Mouse (Mus musculus) neutrophil, adult 59 days (primary cell): ENCODE measurements around the gene Prkar2a. TPM values are rescaled to one million over a fixed set of nuclear protein-coding genes. Genes with fewer than 3 reads are reported as not detected.

Experiments used
- total RNA-seq, 2 experiments: library from RNA; stranded (reverse); gene quantifications; 1 replicate in 1 of 2; 2 replicates in 1 of 2; pipeline ENCODE4 v1.2.4; 2023

The Prkar2a gene
- total RNA-seq = 10 to 100 TPM; 12.7 to 16.7 TPM

GRCm38 (mm10) chr9:108689106-108689505, at the start of gene Prkar2a:
TSS of gene Prkar2a (plus strand) at chr9:108689314.

GRCm38 (mm10) chr9:108648611-108649560, 40.2 kb upstream of the Prkar2a start, which contains the start of gene Arih2:
TSS of gene Arih2 (minus strand) at chr9:108649386.

GRCm38 (mm10) chr9:108661677-108662612, 27.2 kb upstream of the Prkar2a start, which contains the start of gene Slc25a20:
TSS of gene Slc25a20 (plus strand) at chr9:108662088.

GRCm38 (mm10) chr9:108783548-108784463, 94.7 kb downstream of the Prkar2a start, which contains the start of gene Ip6k2:
TSS of gene Ip6k2 (plus strand) at chr9:108783796.

Other genes with a start within 250 kb of the Prkar2a start
- 10 to 100 TPM; 13.1 to 17.5 TPM for gene Ccdc71, start 228.8 kb upstream of the Prkar2a start, total RNA-seq
- gene Klhdc8b, start 227.7 kb upstream of the Prkar2a start, total RNA-seq = 1 to 10 TPM in 1 of 2 experiments, under 1 TPM in 1; 0.87 to 2.2 TPM
- 1 to 10 TPM in 1 of 2 experiments, under 1 TPM in 1; 0.29 to 1.7 TPM for gene Lamb2, start 209.6 kb upstream of the Prkar2a start, total RNA-seq
- gene Usp19, start 198.7 kb upstream of the Prkar2a start, total RNA-seq = 100 to 1,000 TPM; 192 to 195 TPM
- 100 to 1,000 TPM; 128 to 134 TPM for gene Qars, start 181.6 kb upstream of the Prkar2a start, total RNA-seq
- 10 to 100 TPM; 92.7 to 95.2 TPM for gene Qrich1, start 172.5 kb upstream of the Prkar2a start, total RNA-seq
- gene Impdh2, start 129.0 kb upstream of the Prkar2a start, total RNA-seq = 10 to 100 TPM; 80.5 to 82.7 TPM
- 10 to 100 TPM; 16.4 to 23.6 TPM for gene Ndufaf3, start 121.9 kb upstream of the Prkar2a start, total RNA-seq
- 10 to 100 TPM; 22.1 to 24.5 TPM for gene Dalrd3, start 119.4 kb upstream of the Prkar2a start, total RNA-seq
- gene Wdr6, start 110.6 kb upstream of the Prkar2a start, total RNA-seq = 1 to 10 TPM; 5.1 to 5.3 TPM
- under 1 TPM; 0.31 to 0.73 TPM for gene P4htm, start 91.6 kb upstream of the Prkar2a start, total RNA-seq
- gene Arih2, start 39.9 kb upstream of the Prkar2a start, total RNA-seq = 100 to 1,000 TPM; 103 to 104 TPM
- gene Slc25a20, start 27.2 kb upstream of the Prkar2a start, total RNA-seq = 10 to 100 TPM; 24.0 to 25.3 TPM
- 10 to 100 TPM; 37.4 to 37.5 TPM for gene Ip6k2, start 94.5 kb downstream of the Prkar2a start, total RNA-seq
- 10 to 100 TPM in 1 of 2 experiments, 1 to 10 TPM in 1; 8.0 to 11.6 TPM for gene Nckipsd, start 119.1 kb downstream of the Prkar2a start, total RNA-seq
- 10 to 100 TPM; 62.0 to 66.3 TPM for gene Celsr3, start 137.0 kb downstream of the Prkar2a start, total RNA-seq
- 10 to 100 TPM in 1 of 2 experiments, 1 to 10 TPM in 1; 7.8 to 10.0 TPM for gene Slc26a6, start 164.0 kb downstream of the Prkar2a start, total RNA-seq
- not detected for gene Tmem89, start 225.3 kb downstream of the Prkar2a start, total RNA-seq
- gene Uqcrc1, start 247.3 kb downstream of the Prkar2a start, total RNA-seq = 100 to 1,000 TPM; 138 to 154 TPM